Mouse (Mus musculus) myocyte (in vitro differentiated cells): ENCODE results near the gene Vmn2r109. TPM values are rescaled to one million over a fixed set of nuclear protein-coding genes. Genes with fewer than 3 reads are reported as not detected.
"Not testable (repeated sequence)": the region's sequence is repeated elsewhere in the genome, so short reads cannot be mapped to it uniquely, and the experiment has no call there.

Experiments
- H3K27me3 ChIP-seq: one replicate; pipeline ENCODE4 v1.6.1; 2011; ENCODE audit not compliant: control insufficient read depth, insufficient read depth, insufficient read length
- H3K36me3 ChIP-seq: one replicate; pipeline ENCODE4 v1.6.1; 2011; ENCODE audit not compliant: control insufficient read depth, insufficient read depth
- H3K4me2 ChIP-seq: one replicate; pipeline ENCODE4 v1.6.1; 2011; ENCODE audit warnings: low read depth, control low read depth
- H3K4me3 ChIP-seq: one replicate; pipeline ENCODE4 v1.5.1; 2011; ENCODE audit warnings: mild to moderate bottlenecking, control low read depth, moderate library complexity
- H3K79me2 ChIP-seq: one replicate; pipeline ENCODE4 v1.6.1; 2011; ENCODE audit not compliant: control insufficient read depth, insufficient read depth
- H3ac ChIP-seq: one replicate; pipeline ENCODE4 v1.6.1; 2011; ENCODE audit not compliant: control insufficient read depth, insufficient read length
- CEBPB ChIP-seq: IDR thresholded peaks from 2 replicates; pipeline ENCODE4 v1.6.1; 2011; ENCODE audit warnings: mild to moderate bottlenecking, moderate library complexity; ENCODE audit not compliant: poor library complexity, insufficient read depth, severe bottlenecking
- E2F4 ChIP-seq: IDR thresholded peaks from one replicate; pipeline ENCODE4 v1.6.1; 2011; ENCODE audit warnings: mild to moderate bottlenecking, control low read depth, moderate library complexity; ENCODE audit not compliant: insufficient read depth
- MAX ChIP-seq: IDR thresholded peaks from one replicate; pipeline ENCODE4 v1.6.1; 2011; ENCODE audit warnings: low read depth, mild to moderate bottlenecking, control low read depth
- MYOD1 ChIP-seq, 3 experiments: IDR thresholded peaks; one replicate each; pipeline ENCODE4 v1.6.1; 2011; ENCODE audit warnings: control low read depth in 2 of 3, low read depth in 2 of 3, mild to moderate bottlenecking in 2 of 3, moderate library complexity in 1 of 3; ENCODE audit not compliant: insufficient read length in 2 of 3, control insufficient read depth in 1 of 3
- MYOG ChIP-seq, 3 experiments: IDR thresholded peaks; one replicate each; pipeline ENCODE4 v1.6.1; 2011; ENCODE audit warnings: control low read depth in 2 of 3, low read depth in 2 of 3, mild to moderate bottlenecking in 2 of 3; ENCODE audit not compliant: insufficient read length in 2 of 3, control insufficient read depth in 1 of 3, insufficient read depth in 1 of 3
- POLR2A ChIP-seq: IDR thresholded peaks from one replicate; pipeline ENCODE4 v1.6.1; 2011; ENCODE audit warnings: low read depth, mild to moderate bottlenecking, control low read depth, moderate library complexity; ENCODE audit not compliant: insufficient read length
- POLR2AphosphoS2 ChIP-seq: IDR thresholded peaks from one replicate; pipeline ENCODE4 v1.6.1; 2011; ENCODE audit warnings: low read depth, control low read depth; ENCODE audit not compliant: insufficient read length
- REST ChIP-seq: IDR thresholded peaks from one replicate; pipeline ENCODE4 v1.6.1; 2011; ENCODE audit warnings: mild to moderate bottlenecking, control low read depth, moderate library complexity; ENCODE audit not compliant: insufficient read depth, insufficient read length
- SRF ChIP-seq: IDR thresholded peaks from one replicate; pipeline ENCODE4 v1.6.1; 2011; ENCODE audit warnings: low read depth; ENCODE audit not compliant: control insufficient read depth, insufficient read length
- TCF12 ChIP-seq: IDR thresholded peaks from one replicate; pipeline ENCODE4 v1.6.1; 2011; ENCODE audit warnings: mild to moderate bottlenecking, control low read depth; ENCODE audit not compliant: poor library complexity, insufficient read depth, severe bottlenecking
- TCF3 ChIP-seq: IDR thresholded peaks from one replicate; pipeline ENCODE4 v1.6.1; 2011; ENCODE audit warnings: low read depth, control low read depth; ENCODE audit not compliant: insufficient read length
- USF1 ChIP-seq: IDR thresholded peaks from one replicate; pipeline ENCODE4 v1.6.1; 2011; ENCODE audit warnings: low read depth, mild to moderate bottlenecking, control low read depth, moderate library complexity
- polyA plus RNA-seq: library from polyadenylated mRNA; unstranded; fragments of >200 nt; fragmentation: generic; extraction: Trizol; gene quantifications from one replicate; pipeline ENCODE4 v1.2.1, GENCODE M21; 2012; ENCODE audit warnings: missing spikeins

Vmn2r109 gene
- polyA plus RNA-seq, result not detected

DNA sequence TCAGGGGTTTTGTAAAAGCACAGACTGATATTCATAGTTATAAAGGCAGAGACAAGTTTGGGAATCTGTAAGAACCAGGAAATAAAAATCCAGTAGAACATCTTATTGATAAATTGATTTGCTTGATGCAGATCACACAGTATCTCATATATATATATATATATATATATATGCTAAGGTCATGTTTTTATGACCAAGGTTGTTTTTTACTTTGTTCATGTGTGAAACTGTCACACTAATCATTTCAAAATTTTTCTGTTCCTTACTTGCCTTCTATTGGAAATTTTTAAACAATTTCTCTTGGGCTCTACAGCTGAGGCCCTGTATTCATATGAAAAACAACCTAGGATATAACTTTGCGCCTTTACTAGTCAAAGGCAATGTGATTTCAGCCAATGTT, at the start of gene Vmn2r109:
Gene Vmn2r109, minus strand, starts transcription at position 101 of the 400 bp plus-strand sequence.
- Histone ChIP-seq H3K36me3 (no peaks in the 10 kb centered on the region), H3K4me3 (no peak within 1 kb of the TSS), H3K4me2 (no peak within 1 kb of the TSS), H3K27me3 (no peaks in the 10 kb centered on the region), H3ac (no peak within 1 kb of the TSS), H3K79me2 (no peaks in the 10 kb centered on the region)
- no peak for TF ChIP-seq TCF3
- no peak for TF ChIP-seq TCF12
- no peak for TF ChIP-seq CEBPB
- TF ChIP-seq USF1, result no peak
- no peak for TF ChIP-seq REST
- no peak for TF ChIP-seq SRF
- TF ChIP-seq POLR2A, result no peak
- TF ChIP-seq MAX, result no peak
- TF ChIP-seq E2F4, result no peak
- no peak for TF ChIP-seq POLR2AphosphoS2
- TF ChIP-seq MYOG (IDR thresholded peaks at IDR 0.05; ENCODE audit: control insufficient read depth in 1 of 3, insufficient read depth in 1 of 3, insufficient read length in 2 of 3, low read depth in 2 of 3), result no peak
- no peak for TF ChIP-seq MYOD1 (IDR thresholded peaks at IDR 0.05; ENCODE audit: control insufficient read depth in 1 of 3, insufficient read length in 2 of 3, low read depth in 2 of 3)

DNA sequence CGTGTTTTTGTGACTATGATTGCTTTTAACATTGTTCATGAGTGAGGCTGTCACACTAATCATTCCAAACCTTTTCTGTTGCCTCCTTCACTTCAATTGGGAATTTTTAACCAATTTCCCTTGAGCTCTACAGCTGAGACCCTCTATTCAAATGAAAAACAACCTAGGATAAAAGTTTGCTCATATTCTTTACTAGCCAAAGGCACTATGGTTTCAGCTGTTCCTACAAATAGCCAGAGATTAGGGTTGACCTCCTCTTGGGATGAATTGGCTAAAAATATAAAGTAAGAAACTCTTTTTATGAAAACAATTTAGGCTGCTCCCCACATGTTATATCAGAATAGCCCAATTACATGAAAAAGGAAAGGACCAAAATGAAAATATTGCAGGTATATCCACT, 31.8 kb upstream of the Vmn2r109 start, which contains the start of gene Vmn2r110:
Gene Vmn2r110, minus strand, starts transcription at position 101 of the 400 bp plus-strand sequence.
- no peak within 1 kb of the TSS for H3K4me3 ChIP-seq
- H3K36me3 ChIP-seq, result no peaks in the 10 kb centered on the region
- H3K4me2 ChIP-seq, result no peak within 1 kb of the TSS
- H3K27me3 ChIP-seq, result no peaks in the 10 kb centered on the region
- no peak for TF ChIP-seq POLR2A
- TF ChIP-seq MYOG (IDR thresholded peaks at IDR 0.05; ENCODE audit: control insufficient read depth in 1 of 3, insufficient read depth in 1 of 3, insufficient read length in 2 of 3, low read depth in 2 of 3), result no peak
- no peak for TF ChIP-seq POLR2AphosphoS2
- TF ChIP-seq SRF, result no peak
- no peak for TF ChIP-seq USF1
- no peak for TF ChIP-seq MAX
- no peak within 1 kb of the TSS for H3ac ChIP-seq
- H3K79me2 ChIP-seq, result no peaks in the 10 kb centered on the region

DNA sequence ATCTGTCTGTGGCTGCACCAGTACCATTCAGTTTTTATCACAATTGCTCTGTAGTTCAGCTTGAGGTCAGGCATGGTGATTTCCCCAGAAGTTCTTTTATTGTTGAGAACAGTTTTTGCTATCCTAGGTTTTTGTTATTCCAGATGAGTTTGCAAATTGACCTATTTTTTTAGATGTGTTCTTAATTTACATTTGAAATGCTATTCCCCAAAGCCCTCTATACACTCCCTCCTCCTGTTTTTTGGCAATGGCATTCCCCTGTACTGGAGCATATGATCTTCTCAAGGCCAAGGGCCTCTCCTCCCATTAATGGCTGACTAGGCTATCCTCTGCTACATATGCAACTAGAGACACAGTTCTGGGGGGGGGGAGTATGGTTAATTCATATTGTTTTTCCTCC, 56.3 kb downstream of the Vmn2r109 start:
- H3K79me2 ChIP-seq, H3K27me3 ChIP-seq, H3K4me2 ChIP-seq, H3ac ChIP-seq, H3K4me3 ChIP-seq, H3K36me3 ChIP-seq: not testable (repeated sequence)

DNA sequence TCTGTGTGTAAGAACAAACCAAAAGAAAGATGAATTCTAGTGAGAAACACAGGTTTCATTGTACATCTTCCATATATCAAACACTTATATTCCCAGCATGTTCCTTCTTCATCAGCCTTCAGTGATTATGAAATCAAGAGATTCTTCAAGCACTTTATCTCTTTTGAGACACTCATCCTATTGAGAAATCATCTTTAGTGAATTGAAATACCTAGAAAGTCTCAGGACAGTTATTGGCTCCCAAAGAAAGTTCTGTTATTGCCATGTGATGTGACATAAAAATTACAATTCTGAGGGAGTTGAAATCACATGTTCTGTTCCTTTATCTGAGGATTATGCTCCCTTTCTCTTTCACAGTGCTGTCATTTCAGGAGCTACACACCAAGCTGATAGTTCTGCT, 66.7 kb downstream of the Vmn2r109 start, which contains the start of gene Vmn1r225:
Gene Vmn1r225, plus strand, starts transcription at position 301 of the 400 bp plus-strand sequence.
- Histone ChIP-seq H3K79me2 (no peaks in the 10 kb centered on the region), H3K4me3 (no peak within 1 kb of the TSS), H3K27me3 (no peaks in the 10 kb centered on the region), H3K36me3 (no peaks in the 10 kb centered on the region), H3K4me2 (no peak within 1 kb of the TSS), H3ac (no peak within 1 kb of the TSS)
- TF ChIP-seq E2F4 (no peak), MAX (no peak), TCF12 (no peak), MYOG (IDR thresholded peaks at IDR 0.05; ENCODE audit: control insufficient read depth in 1 of 3, insufficient read depth in 1 of 3, insufficient read length in 2 of 3, low read depth in 2 of 3) (no peak), POLR2A (no peak), SRF (no peak), REST (no peak), CEBPB (no peak), MYOD1 (IDR thresholded peaks at IDR 0.05; ENCODE audit: control insufficient read depth in 1 of 3, insufficient read length in 2 of 3, low read depth in 2 of 3) (no peak), USF1 (no peak), POLR2AphosphoS2 (no peak), TCF3 (no peak)

Other genes with a start within 250 kb of the Vmn2r109 start
- gene Vmn2r107, start 219.5 kb downstream of the Vmn2r109 start, polyA plus RNA-seq, result not detected
- not detected for gene Vmn1r224, start 150.6 kb downstream of the Vmn2r109 start, polyA plus RNA-seq
- not detected for gene Vmn2r108, start 83.4 kb downstream of the Vmn2r109 start, polyA plus RNA-seq
- gene Vmn1r225, start 66.6 kb downstream of the Vmn2r109 start, polyA plus RNA-seq, result not detected
- not detected for gene Vmn2r110, start 31.7 kb upstream of the Vmn2r109 start, polyA plus RNA-seq
- not detected for gene Fpr-rs3, start 60.1 kb upstream of the Vmn2r109 start, polyA plus RNA-seq
- not detected for gene Vmn1r226, start 118.1 kb upstream of the Vmn2r109 start, polyA plus RNA-seq
- gene Vmn1r227, start 165.1 kb upstream of the Vmn2r109 start, polyA plus RNA-seq, result not detected
- gene Vmn1r228, start 221.4 kb upstream of the Vmn2r109 start, polyA plus RNA-seq, result not detected
- not detected for gene Vmn1r229, start 246.8 kb upstream of the Vmn2r109 start, polyA plus RNA-seq